Mouse (Mus musculus) erythroblast, adult 5-6 weeks (primary cell): ENCODE measurements around the gene Ptpru. TPM values are rescaled to one million over a fixed set of nuclear protein-coding genes. Genes with fewer than 3 reads are reported as not detected.

Experiments used
- ATAC-seq: replicated peaks from 2 replicates; pipeline ENCODE4 v1.8.0; 2016; ENCODE audit warnings: moderate number of reproducible peaks, mild to moderate bottlenecking, moderate TSS enrichment, inconsistent platforms; ENCODE audit not compliant: poor library complexity, low FRiP score, severe bottlenecking
- total RNA-seq, 2 experiments: library from RNA; stranded (forward) in 1 of 2; stranded (reverse) in 1 of 2; fragments of 150-400 nt in 1 of 2; fragments of 200-764, 138-1000 nt in 1 of 2; gene quantifications; 2 replicates each; pipeline versions ENCODE4 v1.2.3 to v1.2.4; 2015 to 2017; ENCODE audit warnings: low replicate concordance in 2 of 2

The Ptpru gene
- total RNA-seq (2015; ENCODE audit: low replicate concordance) (0.19 and 5.9 TPM in 2 replicates), total RNA-seq (2017; ENCODE audit: low replicate concordance) (0.56 and 3.2 TPM in 2 replicates)

DNA sequence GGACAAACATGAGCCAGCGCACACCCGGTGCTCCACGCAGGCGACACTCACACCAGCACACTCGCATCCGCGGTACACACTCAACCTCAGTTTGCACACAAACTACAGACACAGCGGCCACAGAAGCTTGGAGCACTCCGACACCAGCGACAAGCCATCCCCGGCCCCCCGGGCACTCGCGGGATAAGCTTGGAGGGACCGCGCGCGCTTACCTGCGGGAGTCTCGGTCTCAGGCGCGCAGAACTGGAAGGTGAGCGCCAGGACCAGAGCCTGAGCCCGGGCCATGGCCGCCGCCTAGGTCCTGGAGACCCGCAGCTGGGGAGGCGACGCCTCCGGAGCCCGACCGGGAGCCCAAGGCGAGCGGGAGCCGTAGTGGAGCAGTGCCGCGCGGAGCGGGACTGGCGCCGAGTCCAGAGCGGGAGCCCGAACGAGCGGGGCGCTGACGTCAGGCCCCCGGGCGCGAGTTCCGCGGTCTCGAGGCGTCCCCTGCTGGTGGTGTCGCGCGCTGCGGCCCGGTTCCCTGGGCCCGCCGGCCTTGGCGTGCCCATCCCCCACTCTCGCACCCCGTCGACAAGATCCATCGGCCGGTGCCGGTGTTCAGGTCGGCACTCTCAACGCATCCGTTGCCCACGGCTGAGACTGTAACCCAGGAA, at the start of gene Ptpru:
Ptpru (minus strand) TSS at position 417 of the 653 bp plus-strand sequence.
- no peak for ATAC-seq

DNA sequence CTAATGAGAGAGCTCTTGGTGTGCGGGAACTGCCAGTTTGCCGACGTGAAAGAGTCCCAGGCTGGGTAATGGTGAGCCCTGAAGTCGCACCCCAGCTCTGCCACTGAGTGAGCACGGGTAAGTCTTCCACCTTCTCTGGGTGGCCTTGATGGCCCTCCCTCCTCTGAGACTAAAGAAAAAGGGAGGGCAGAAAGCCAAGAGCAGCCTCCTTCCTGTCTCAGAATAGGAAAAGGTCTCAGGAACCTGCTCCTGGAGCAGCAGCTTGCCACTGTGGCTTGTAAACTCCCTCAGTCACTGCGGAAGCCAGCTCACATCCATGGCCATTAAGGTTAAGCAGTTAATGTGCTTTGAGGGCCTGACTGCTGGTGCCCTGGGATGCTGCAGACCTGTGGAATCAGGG, 47.3 kb upstream of the Ptpru start:
- ATAC-seq, result no peak

DNA sequence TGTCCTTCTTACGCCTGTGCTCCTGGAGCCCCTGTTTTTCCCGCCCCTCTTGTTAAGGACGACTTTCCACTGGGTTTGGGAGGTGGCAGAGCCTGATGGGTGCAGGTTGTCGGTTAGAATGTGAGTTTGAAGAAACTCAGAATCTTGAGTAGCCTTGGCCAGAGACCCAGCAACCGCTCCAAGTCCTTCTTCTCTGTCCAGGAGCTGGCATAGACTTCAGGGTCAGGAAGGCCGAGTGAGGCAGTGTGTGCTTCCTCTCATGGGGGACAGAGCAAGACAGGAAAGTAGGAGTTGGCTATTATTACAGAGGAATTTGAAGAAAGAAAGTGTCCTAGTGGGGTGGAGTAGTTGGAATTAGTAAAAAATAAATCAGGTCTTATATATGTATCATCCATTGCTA, 45.5 kb upstream of the Ptpru start:
- no peak for ATAC-seq

DNA sequence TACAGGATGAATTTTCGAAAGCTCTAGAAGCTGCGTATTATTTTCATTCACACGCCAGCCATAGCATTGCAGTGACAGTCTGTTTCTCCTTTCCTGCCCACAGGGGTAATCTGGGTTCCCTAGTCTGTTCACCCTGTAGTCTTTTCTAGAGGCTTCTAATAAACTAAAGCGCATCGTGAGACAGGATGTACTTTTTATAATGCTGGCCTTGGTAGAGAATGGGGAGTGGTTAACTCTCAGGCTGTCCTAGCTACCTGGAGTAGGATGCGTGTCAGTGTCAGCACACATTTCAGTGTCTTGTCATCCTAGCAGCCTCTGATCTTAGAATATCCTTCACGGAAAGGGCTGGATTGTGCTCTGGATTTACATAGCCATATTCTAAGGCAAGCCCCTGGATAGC, 43.2 kb upstream of the Ptpru start:
- no peak for ATAC-seq

DNA sequence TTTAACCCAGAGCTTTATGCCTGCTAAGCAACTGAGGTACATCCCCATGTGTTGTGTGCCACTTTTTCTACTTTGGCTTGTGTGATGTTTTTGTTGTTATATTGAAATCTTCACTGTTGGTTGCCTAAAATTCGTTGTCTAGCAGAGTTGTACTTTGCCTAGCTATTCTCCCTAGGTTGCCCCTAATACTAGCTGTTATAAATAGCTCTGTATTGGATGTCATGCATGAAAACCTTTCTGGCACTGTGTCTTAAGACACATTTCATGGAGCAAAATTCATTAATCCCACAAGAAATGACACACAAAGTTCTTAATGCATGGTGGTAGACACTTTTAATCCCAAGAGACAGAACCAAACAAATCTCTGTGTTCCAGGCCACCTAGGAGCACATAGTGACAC, 41.6 kb upstream of the Ptpru start:
- ATAC-seq, result no peak

DNA sequence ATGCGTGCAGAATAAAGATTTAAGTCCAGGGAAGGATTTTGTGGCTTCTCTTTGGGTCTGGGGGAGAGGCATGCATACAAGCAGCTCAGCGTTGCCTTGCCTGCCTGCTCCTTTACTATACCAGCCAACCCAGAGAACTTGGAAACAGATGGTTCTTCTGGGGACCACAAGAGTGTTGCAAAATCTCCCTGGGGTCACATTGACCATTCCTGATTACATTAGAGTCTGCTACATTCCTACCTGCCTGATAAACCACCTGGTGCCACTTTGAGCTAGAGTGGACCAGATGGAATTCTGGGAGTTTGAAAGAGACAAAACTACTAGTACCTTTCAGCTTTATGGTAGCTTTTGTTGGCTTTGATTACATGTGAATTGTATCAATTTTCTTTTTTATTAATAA, 38.7 kb upstream of the Ptpru start:
- no peak for ATAC-seq

DNA sequence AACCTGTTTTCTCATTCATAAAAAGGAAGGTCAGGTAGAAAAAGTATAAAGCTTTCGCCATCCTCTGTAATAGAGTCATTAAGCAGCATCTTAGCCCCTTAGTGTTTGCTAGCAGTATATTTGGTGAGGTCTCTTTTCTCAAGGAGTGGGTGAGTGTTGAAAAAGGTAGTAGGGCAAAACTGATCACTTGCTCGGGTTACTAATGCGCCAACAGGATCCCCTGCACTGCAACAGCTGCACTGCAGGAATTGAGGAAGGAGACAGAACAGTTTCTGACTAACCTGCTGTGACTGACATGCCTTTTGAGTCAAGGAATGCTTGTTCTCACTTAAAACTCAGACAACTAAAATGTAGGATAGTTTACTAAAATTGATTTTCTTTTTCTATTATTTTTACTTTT, 37.2 kb upstream of the Ptpru start:
- ATAC-seq, result no peak

DNA sequence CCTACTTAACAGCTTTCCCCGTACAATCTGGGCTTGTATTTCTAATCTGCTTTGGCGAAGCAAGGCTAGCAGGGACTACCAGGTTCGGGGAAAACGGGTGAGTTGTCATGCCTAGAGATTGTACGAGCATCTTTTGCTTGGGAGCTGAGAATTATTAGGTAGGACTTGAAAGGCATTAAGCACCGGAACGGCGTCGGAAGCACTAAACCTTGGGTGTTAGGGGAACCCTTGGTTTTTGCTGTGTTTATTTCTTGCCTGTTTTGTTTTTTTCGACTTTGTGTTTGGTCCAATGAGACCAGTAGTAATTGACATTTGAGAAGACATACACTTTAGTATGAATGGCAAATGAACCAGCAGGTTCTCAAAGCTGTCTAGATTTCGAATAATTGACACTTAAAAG, 36.5 kb upstream of the Ptpru start:
- peak; percentile 36 for ATAC-seq

DNA sequence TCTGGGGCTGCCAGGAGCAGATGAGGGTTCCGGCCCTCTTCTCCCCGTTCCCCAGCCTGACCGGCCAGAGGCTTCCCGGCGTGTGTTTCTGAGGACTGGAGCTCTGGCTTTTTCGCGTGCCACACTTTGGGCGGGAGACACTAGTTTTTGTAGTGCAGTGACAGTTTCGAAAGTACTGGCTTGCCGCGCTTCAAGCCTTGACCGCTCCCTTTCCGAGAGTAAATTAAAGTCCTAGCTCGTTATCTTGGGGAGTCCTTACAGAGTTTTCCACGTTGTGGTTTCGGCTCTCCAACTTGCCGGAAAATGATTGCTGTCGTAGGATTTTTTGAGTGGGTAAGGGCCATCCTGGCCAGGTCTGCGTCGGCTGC, 36.1 kb upstream of the Ptpru start:
- peak; percentile 61 for ATAC-seq

DNA sequence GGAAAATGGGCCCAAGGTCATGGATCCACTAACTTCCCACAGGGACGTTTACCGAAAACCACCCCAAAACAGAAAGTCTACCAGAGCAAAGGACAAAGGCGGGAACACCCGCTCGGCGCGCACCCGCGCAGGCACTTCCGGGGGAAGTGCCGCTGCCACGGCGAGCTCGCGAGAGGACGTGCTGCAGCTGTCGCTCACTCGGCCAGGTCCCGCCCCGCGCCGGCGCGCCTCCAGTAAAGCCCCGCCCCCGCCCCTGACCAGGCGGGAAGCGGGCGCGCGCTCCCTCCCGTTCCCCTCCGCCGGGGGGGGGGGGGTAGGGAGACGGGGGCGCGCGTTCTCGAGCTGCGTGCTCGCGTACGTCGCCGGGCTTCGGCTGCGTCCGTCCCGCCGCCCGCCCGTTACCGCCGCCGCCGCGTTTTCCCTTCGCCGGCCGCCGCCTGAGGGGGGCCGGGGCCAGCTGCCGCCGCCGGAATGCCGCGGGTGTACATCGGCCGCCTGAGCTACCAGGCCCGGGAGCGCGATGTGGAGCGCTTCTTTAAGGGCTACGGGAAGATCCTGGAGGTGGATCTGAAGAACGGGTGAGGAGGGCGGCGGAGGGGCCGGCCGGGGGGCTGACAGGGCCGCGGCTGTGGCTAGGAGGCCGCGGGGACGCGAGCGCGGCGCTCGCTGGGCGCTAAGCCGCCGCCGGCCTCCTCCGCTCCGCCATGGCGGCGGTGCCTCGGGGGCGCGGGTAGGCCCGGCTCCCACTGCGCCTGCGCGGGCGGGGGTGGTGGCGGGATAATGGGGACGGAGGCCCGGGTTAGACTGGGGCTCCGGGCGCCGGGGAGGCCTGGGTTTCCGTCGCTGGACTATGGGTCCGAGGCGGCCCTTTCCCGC, 35.4 kb upstream of the Ptpru start, which contains the start of gene Srsf4:
Srsf4 (plus strand) TSS at position 325 of the 876 bp plus-strand sequence.
- ATAC-seq, result peak; percentile 94

DNA sequence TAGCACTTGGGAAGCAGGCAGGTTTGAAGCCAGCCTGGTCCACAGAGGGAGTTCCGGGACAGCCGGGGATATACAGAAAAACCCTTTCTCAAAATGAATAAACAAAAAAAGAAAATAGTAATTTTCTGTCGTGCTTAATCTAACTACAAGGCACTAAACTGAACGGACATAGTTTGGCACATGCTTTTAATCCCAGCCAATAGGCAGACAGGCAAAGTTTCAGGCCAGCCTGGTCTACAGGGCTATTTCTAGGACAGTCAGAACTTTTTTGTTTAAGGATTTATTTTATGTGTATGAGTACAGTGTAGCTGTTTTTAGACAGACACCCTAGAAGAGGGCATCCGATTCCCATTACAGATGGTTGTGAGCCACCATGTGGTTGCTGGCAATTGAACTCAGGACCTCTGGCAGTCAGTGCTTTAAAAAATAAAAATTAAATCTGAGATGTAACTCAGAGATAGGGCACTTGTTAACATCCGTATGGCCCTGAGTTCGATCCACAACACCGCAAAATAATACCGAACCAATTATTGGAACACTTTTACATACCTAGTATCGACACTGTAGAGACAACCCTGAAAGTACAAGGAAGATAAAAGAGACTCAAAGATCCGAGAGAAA, 34.7 kb upstream of the Ptpru start:
- ATAC-seq, result no peak; the same call in 1 of the 2 replicates

DNA sequence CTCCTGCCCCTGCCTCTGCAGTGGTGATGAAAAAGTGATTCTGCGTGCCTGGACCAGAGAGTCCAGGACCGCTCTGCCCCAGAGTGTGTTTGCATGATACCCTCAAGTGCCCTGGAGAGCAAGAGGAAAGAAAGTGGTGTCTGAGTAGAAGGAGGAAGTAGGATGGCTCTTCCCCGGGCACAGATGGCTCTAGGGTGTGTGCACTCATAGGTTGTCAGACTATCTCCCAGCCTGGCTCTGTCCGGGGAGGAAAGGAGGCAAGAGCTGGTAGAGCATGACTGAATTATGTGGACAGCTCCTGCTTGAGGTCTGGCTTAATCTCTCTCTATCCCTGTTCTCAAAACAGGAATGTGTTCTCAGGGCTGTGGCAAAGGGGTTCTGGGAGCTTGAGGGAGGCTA, 23.3 kb upstream of the Ptpru start:
- ATAC-seq, result no peak

DNA sequence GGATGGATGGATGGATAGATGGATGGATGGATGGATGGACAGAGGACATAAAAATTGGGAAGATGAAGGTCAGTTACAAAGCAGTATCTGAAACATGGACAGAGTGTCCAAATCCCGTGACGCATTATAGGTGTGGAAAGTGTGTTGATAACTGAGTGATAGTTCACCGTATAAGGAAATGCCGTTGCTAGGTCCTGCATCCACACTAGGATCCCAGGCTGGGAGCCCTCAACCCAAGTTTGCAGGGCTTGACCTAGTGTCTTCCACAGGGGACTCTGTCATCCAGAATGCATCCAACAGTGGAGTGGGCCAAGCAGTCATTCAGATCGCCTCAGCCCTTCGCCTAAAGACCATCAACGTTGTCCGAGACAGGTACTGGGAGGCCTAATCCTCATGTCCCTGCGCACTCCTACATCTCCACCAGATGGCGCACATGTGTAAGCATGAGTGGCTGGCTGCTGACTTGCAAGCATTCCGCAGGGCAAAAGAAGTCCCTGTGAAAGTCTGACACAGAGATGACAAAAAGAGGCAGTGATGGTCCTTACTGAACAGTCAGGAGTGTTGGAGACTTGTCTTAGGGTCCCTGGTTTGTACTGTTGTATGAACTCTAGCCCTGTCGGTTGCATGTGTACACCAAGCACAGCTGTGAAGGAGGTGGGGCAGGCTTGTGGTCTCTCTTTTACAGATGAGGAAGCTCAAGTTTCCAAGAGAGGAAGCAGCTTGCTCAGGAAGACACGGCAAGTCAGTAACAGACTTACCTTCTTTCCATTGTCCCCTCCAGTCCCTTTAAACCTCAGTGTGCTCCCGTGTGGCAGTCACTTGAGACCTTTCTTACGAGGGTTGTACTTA, 22.6 kb upstream of the Ptpru start:
- ATAC-seq, result peak; percentile 87

DNA sequence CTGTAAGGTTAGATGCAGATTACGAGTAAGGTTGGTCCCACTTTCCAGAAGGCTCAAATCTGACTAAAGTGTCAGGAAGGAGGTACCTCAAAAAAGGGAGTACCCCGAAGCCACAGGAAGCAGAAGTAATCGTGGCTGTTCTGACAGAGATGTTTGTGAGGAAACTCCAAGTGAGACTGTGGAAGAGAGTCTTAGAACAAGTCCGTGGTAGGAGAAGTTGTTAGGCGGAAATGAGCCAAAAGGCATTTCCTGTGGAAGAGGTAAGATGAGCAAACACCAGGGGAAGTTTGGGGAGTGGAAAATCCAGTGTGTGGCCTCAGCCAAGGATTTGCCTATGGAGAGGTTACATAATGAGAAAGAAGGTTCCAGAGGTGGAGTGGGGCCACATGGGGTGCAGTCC, 16.9 kb upstream of the Ptpru start:
- ATAC-seq, result no peak

DNA sequence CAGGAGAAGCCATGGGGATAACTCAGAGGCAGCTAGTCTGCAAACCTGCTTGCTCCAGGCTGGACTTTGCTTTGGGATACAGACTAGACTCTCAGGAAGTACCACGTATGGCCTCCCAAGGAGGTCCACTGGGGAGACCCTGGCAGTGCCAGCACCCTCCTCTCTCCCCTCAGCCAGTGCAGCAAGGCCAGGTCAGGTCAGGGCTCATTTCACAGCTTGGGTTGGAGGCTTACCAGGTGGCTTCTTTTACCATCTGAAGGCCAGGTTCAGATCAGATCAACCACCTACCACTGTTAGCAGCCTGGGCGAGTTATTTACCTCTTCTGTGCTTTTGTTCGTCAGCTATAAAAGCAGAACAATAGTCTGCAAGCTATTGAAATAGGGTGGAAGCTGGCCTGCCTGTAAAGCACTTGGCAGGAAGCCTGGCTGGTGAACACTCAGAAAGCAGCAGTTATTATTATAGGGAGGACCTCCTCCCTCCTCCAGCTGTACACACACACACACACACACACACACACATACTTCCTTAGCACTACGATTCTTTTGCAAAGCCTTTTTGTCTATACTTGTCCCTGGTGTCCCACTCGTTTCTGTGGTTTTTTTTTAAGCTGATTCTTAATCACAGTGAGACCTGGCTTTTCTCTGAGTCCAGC, 12.0 kb upstream of the Ptpru start:
- ATAC-seq, result no peak

DNA sequence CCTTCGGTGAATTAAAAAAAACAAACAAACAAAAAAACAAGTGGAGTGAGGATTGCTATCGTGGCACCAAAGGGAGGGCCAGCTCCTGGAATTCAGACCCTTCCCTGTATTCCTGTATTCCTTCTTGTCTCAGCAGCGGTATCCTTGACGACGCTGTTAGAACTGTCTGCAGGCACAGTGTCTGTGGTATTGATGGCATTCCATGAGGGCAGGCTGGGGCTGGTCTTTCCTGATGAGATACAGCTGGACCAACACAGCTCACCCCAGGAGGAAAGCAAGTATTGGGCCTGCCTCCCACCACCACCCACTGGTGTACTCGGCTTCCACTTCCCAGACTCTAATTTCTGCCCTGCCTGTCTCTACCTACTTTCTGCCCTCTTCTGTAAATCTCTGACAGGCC, 10.0 kb upstream of the Ptpru start:
- no peak for ATAC-seq

DNA sequence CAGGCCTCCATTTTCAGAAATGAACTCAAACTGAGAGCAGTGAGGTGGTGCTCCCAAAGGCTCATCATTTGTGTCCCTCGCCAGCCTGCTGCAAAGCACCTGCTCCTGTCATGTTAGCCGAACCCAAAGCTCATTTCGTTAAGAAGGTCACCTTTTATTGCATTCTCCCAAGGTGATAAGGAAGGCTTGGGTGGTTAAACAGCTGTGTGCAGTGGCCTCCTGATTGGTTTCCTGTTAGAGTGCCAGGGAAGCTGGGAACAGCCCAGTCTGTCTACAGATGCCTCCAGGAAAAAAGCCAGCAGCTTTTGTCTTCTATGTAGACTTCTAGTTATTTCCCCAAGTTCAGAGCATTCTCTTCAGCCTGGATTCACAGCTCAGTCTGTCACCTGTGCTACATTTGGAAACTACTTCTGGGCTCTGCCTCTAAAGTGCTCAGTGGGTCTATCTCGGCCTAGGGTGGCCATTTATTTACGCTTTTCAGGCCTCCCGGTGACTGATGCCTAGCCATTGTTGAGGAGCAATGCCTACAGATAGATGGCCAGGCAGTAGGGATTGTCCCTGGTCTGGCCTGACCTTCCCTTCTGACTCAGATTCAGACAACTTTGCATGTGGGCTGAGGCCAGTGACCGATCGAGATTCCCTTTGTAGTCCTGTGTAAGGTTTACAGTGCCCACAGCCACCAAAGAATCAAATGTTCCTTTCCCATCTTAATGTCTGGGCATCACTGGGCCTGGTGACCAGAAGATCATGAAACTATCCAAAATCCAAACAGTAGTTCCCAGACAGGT, 8.1 kb upstream of the Ptpru start:
- ATAC-seq, result no peak

DNA sequence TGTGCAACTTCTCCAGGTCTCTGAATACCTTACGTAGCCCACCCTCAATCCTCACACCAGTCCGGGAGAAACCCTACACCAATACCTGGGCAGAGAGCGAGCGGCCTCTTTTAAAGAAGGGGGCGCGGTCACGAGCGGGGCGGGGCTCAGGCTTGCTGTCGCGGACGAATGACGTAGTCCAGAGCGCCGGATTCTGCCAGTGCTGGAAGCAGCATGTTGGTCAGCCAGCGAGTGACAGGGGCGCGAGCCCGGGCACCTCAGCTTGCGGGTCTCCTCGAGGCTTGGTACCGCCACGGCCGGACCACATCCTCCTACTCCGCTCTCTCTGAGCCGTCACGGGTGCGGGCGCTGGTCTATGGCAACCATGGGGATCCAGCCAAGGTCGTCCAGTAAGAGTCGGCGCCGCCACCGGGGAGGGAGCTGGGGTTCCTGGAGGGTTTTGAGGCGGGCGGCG, 5.2 kb upstream of the Ptpru start, which contains the start of gene Mecr:
Mecr (plus strand) TSS at position 181 of the 454 bp plus-strand sequence.
- ATAC-seq, result peak; percentile 93
